Mouse (Mus musculus) testis, postnatal 14 days (tissue): ENCODE data around the gene Olfr1272.
"Not testable (repeated sequence)": the region's sequence is repeated elsewhere in the genome, so short reads cannot be mapped to it uniquely, and the experiment has no call there.

Source experiments
- DNase-seq: peaks from one replicate; pipeline ENCODE4 v3.0.0; 2021; ENCODE audit warnings: low spot score

The Olfr1272 gene

DNA sequence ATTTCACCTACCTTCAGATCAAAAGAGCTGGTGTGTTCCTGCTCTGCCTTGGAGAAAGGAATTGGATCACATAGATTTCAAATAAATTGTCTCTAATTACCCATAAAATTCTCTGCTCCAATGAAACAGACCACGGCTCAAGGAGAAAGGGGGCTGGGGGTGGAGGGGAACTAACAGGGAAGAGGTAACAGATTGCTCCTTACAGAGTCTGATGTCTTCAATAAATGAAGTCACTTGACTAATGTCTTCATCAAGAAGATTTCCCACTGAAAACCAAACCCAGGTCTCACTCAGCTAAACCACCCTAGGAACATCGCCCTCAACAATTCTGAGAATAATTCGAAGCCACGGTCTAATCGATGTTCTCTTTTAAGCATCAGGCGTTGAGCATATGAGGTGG is at the start of gene Olfr1272:
TSS of gene Olfr1272 (minus strand) at position 101 of the 400 bp plus-strand sequence.
- no peak for DNase-seq

DNA sequence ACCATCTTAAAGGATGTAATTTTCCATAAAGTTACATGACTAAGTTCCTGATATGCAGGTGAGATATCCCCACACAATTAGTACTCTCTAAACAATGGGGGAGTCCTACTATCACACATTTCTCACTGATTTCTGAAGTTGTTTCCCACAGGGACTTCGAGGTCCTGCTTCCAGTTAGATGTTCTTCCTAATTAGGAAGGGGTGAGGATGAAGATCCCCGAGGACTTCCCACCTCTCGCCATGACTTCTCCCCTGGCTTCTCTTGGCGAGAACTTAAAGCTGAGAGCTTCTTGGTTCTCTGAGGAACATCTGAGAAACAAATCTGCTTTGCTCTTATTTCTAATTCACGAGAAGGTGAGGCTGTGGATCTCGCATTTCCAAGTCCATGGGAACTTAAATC is 29.3 kb upstream of the Olfr1272 start, which contains the start of gene Gm13769:
TSS of gene Gm13769 (plus strand) at position 301 of the 400 bp plus-strand sequence.
- not testable (repeated sequence) for DNase-seq

GRCm38 (mm10) chr2:90270932-90271331 is 21.7 kb downstream of the Olfr1272 start, which contains the start of gene Olfr1271:
Olfr1271 (minus strand) TSS chr2:90271032.
- DNase-seq, result no peak

DNA sequence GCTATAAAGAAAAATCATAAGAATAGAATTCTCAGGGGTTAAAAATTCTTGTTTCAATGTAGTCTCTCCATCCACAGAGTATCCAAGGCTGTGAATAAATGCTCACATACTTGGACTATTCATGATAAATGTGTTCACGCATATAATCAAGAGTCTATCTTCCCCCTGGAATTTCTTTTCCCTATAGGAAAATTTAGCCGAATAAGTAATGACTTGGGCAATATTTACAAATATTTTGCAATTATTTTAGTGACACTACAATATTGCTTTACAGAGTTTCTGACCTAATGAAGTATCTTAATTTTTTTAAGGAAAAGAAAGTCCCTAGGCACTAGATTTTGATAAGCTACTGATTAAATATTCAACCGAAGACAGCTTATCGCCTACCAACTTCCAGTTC is 35.1 kb downstream of the Olfr1272 start, which contains the start of gene Olfr142:
TSS of gene Olfr142 (minus strand) at position 101 of the 400 bp plus-strand sequence.
- DNase-seq, result no peak
